Mouse (Mus musculus) stomach, postnatal 0 days (tissue): Measurements from ENCODE around the gene Rbms3.

Source experiments
- CTCF ChIP-seq: IDR thresholded peaks from 2 replicates; pipeline ENCODE4 v1.5.1; 2016; ENCODE audit warnings: antibody characterized with exemption, low read depth, mild to moderate bottlenecking, moderate library complexity
- EP300 ChIP-seq: optimal IDR thresholded peaks from 2 replicates; pipeline ENCODE3; 2016; ENCODE audit warnings: antibody characterized with exemption

DNA sequence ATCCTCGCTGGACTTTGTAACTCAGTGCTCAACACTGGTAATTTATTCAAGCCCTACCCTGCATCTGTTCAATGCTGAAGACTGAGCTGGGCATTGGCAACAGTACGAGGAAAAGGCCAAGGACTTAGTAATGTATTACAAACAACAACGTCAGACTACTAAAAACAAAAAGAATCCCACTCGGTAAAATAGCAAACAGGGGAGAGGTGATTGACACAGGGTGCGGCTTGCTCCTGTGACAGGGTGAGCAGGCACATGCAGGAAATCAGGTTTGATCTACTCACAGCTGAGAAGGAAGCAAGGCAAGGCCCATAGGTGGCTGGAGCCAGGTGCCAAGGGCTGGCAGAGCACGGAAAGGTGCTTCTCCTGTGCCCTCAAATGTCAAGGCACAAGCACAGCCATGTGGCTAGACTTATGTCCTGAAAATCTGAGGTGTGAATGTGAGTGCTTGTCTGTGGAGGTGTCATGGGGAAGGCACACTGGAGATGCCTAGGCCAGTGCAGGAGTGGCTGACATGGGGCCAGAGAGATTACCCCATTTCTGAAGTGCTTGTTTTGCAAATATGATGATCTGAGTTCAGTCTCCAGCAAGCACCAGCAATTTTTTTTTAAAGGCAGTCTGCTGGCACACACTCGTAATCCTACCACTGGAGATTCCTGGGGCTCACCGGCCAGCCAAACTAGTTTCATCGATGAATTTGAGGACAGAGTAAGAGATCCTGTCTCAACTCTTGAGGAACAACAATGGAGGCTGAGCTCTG, 251.4 kb downstream of the Rbms3 start:
- TF ChIP-seq CTCF, result no peak
- TF ChIP-seq EP300, result no peak
